Mouse (Mus musculus) thymus, adult 2 months (tissue): Measurements from ENCODE around the gene Nos3. TPM values are rescaled to one million over a fixed set of nuclear protein-coding genes. Genes with fewer than 3 reads are reported as not detected.

Source experiments
- DNase-seq: peaks from one replicate; pipeline ENCODE4 v3.0.0; 2021
- H3K27ac ChIP-seq: fragments of 200-500 bp; 2 replicates; pipeline ENCODE4 v1.5.1; 2012; ENCODE audit warnings: low read length, control low read depth; ENCODE audit not compliant: control insufficient read depth, insufficient read depth
- H3K27me3 ChIP-seq: fragments of 200-500 bp; 2 replicates; pipeline ENCODE4 v1.6.1; 2012; ENCODE audit warnings: mild to moderate bottlenecking, low read length, moderate library complexity, mixed read lengths; ENCODE audit not compliant: control insufficient read depth, insufficient read depth
- H3K36me3 ChIP-seq: fragments of 200-500 bp; 2 replicates; pipeline ENCODE4 v1.6.1; 2012; ENCODE audit warnings: mild to moderate bottlenecking, low read length, moderate library complexity; ENCODE audit not compliant: control insufficient read depth, insufficient read depth
- H3K4me1 ChIP-seq: fragments of 200-500 bp; replicated peaks from 2 replicates; pipeline ENCODE4 v1.6.1; 2012; ENCODE audit warnings: low read length; ENCODE audit not compliant: control insufficient read depth, insufficient read depth
- H3K4me3 ChIP-seq: fragments of 200-500 bp; 2 replicates; pipeline ENCODE4 v1.5.1; 2012; ENCODE audit warnings: mild to moderate bottlenecking, low read length, control low read depth, moderate library complexity; ENCODE audit not compliant: control insufficient read depth, insufficient read depth
- CTCF ChIP-seq: fragments of 200-500 bp; IDR thresholded peaks from 2 replicates; pipeline ENCODE4 v1.5.1; 2012; ENCODE audit warnings: mild to moderate bottlenecking, control low read depth, low read length, moderate library complexity, borderline replicate concordance; ENCODE audit not compliant: control insufficient read depth, poor library complexity, insufficient read depth; ENCODE audit errors: extremely low read depth
- POLR2A ChIP-seq: fragments of 200-500 bp; IDR thresholded peaks from 2 replicates; pipeline ENCODE4 v1.6.1; 2012; ENCODE audit warnings: mild to moderate bottlenecking, low read length, control low read depth, moderate library complexity; ENCODE audit not compliant: control insufficient read depth, poor library complexity, insufficient read depth; ENCODE audit errors: extremely low read depth
- whole genome bisulfite sequencing: fragments of 180-500 bp; shearing (Covaris S2); methylation state at CpG from one replicate; pipeline ENCODE4 v1.1.7; 2018; 5-methylcytosine and 5-hydroxymethylcytosine counted together
- polyA plus RNA-seq: library from polyadenylated mRNA; depleted of rRNA; stranded (reverse); fragments of >200 nt; gene quantifications from 2 replicates; pipeline ENCODE4 v1.2.3, GENCODE M21; 2012

The Nos3 gene
- polyA plus RNA-seq, 1 experiment, result 5.7 TPM

- no peaks in the 10 kb centered on the region; the same call in 1 of the 2 replicates for H3K27me3 ChIP-seq
- no peak for TF ChIP-seq POLR2A
- no peak for TF ChIP-seq CTCF
- H3K4me3 ChIP-seq, result no peak within 1 kb of the TSS
- no peaks in the 10 kb centered on the region for H3K36me3 ChIP-seq
- 0 out of 2 replicates have a peak, but pooled peaks cover 4% of the 10 kb centered on the region for H3K4me1 ChIP-seq
- no peak for DNase-seq
- 22% methylated on average over 11 of the region's 11 CpGs for WGBS
- no peak within 1 kb of the TSS for H3K27ac ChIP-seq
Measured at GRCm38 (mm10) chr5:24413042-24413693, 48.6 kb downstream of the Nos3 start, which contains the start of gene Asic3. TSS of gene Asic3 (plus strand) at chr5:24413392.

GRCm38 (mm10) chr5:24413938-24414337 is 49.3 kb downstream of the Nos3 start:
- Histone ChIP-seq H3K4me3 (no peak overlapping the region), H3K4me1 (0 out of 2 replicates have a peak, but pooled peaks cover 4% of the 10 kb centered on the region), H3K27me3 (no peaks in the 10 kb centered on the region; the same call in 1 of the 2 replicates), H3K27ac (no peak overlapping the region), H3K36me3 (no peaks in the 10 kb centered on the region)
- DNase-seq, result no peak
- WGBS, result 86% methylated on average over 13 of the region's 13 CpGs
- TF ChIP-seq CTCF (0 out of 2 replicates have a peak, but pooled peaks have one; percentile 0), POLR2A (no peak)

- no peak overlapping the region for H3K27ac ChIP-seq
- TF ChIP-seq CTCF (no peak; the same call in 1 of the 2 replicates), POLR2A (no peak)
- 21% methylated on average over 21 of the region's 21 CpGs for WGBS
- peak; percentile 74 for DNase-seq
- H3K27me3 ChIP-seq, result no peaks in the 10 kb centered on the region; the same call in 1 of the 2 replicates
- 0 out of 2 replicates have a peak, but pooled peaks cover 4% of the 10 kb centered on the region for H3K4me1 ChIP-seq
- H3K4me3 ChIP-seq, result no peak overlapping the region
- no peaks in the 10 kb centered on the region for H3K36me3 ChIP-seq
Measured at GRCm38 (mm10) chr5:24416222-24416736, 51.7 kb downstream of the Nos3 start.

GRCm38 (mm10) chr5:24417587-24417986 is 53.0 kb downstream of the Nos3 start:
- no peak overlapping the region for H3K4me3 ChIP-seq
- H3K27ac ChIP-seq, result no peak overlapping the region
- H3K4me1 ChIP-seq, result 0 out of 2 replicates have a peak, but pooled peaks cover 4% of the 10 kb centered on the region
- no peaks in the 10 kb centered on the region; the same call in 1 of the 2 replicates for H3K27me3 ChIP-seq
- TF ChIP-seq CTCF, result no peak
- no peak for TF ChIP-seq POLR2A
- no peaks in the 10 kb centered on the region for H3K36me3 ChIP-seq
- no peak for DNase-seq
- 97% methylated on average over 10 of the region's 10 CpGs for WGBS

GRCm38 (mm10) chr5:24420381-24420780 is 55.8 kb downstream of the Nos3 start:
- no peak for DNase-seq
- peaks cover 18% of the 10 kb centered on the region for H3K4me1 ChIP-seq
- H3K27ac ChIP-seq, result no peak overlapping the region
- H3K36me3 ChIP-seq, result no peaks in the 10 kb centered on the region
- no peaks in the 10 kb centered on the region for H3K27me3 ChIP-seq
- WGBS, result 98% methylated on average over 9 of the region's 9 CpGs
- TF ChIP-seq CTCF (no peak), POLR2A (no peak)
- no peak overlapping the region for H3K4me3 ChIP-seq

- Histone ChIP-seq H3K27me3 (no peaks in the 10 kb centered on the region), H3K27ac (peak within 1 kb of the TSS; percentile 91), H3K4me1 (peaks cover 28% of the 10 kb centered on the region), H3K4me3 (peak within 1 kb of the TSS; percentile 72), H3K36me3 (no peaks in the 10 kb centered on the region)
- under 1% methylated on average over 46 of the region's 46 CpGs for WGBS
- TF ChIP-seq POLR2A, result peak; percentile 71
- TF ChIP-seq CTCF, result peak; percentile 47; the same call in 1 of the 2 replicates
- DNase-seq, result peak; percentile 98
Measured at GRCm38 (mm10) chr5:24423129-24424003, 58.8 kb downstream of the Nos3 start, which contains the start of the genes Cdk5 and Slc4a2. TSS of gene Cdk5 (minus strand) at chr5:24423530. TSS of gene Slc4a2 (plus strand) at chr5:24423837.
